12 mouse cellular contexts compared by ENCODE assay signal in the genomic region with DNA sequence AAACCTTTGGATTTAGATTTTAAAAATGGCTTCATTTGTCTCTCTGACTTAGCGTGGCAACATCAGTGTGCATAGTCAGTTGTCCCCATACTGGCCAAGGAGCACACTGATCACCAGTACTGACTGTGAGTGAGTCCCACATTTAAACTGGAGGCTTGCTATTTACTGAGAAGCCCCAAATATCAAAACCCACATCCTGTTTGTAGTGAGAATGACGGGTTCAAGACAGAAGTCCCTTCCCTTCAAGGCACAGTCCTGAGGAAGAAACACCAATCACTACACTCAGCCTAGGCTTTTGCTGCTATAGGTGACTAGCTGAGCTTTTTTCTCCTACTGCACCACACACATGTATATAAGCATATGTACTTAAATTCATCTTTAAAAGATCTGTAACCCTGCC.
"Had no signal": no experiment of that assay in that cellular context is flagged by ENCODE, and none has a peak within 500 bp of the region (broad histone marks: within the 10 kb centered on the region; RNA-seq: fewer than 3 reads in every experiment).

No protein-coding gene starts in this region.

- DNase-seq: kidney, adult 8-10 months; kidney, postnatal 25 days; left cerebral cortex, postnatal 4 days; lung, adult 2 months; lung, postnatal 10 days; lung, postnatal 4 days had no signal

- H3K27ac ChIP-seq: limb, embryonic 13.5 days; liver, embryonic 14.5 days; midbrain, embryonic 10.5 days; neural tube, embryonic 15.5 days had no signal

- H3K9me3 ChIP-seq: limb, embryonic 13.5 days; midbrain, embryonic 10.5 days; neural tube, embryonic 15.5 days had no signal

- H3K4me2 ChIP-seq: limb, embryonic 13.5 days; neural tube, embryonic 15.5 days had no signal

- H3K27me3 ChIP-seq: limb, embryonic 13.5 days; neural tube, embryonic 15.5 days had no signal

- H3K4me1 ChIP-seq: neural tube, embryonic 15.5 days had no signal

- ATAC-seq: intestine, postnatal 0 days; midbrain, embryonic 16.5 days had no signal

- H3K4me3 ChIP-seq: limb, embryonic 13.5 days; midbrain, embryonic 10.5 days; neural tube, embryonic 15.5 days had no signal

- H3K36me3 ChIP-seq: limb, embryonic 13.5 days; midbrain, embryonic 10.5 days; neural tube, embryonic 15.5 days had no signal

- H3K9ac ChIP-seq: limb, embryonic 13.5 days; liver, embryonic 14.5 days; neural tube, embryonic 15.5 days had no signal
